Mouse (Mus musculus) mesoderm, embryonic 11.5 days (tissue): ENCODE measurements at regions not wholly inside any gene's neighbourhood (a gene's known extent, or its start where the extent isn't known, plus 50 kb on each side); places are given as distances from the start of the nearest gene placed in this dataset.

Experiments
- DNase-seq: peaks from one replicate; pipeline ENCODE4 v3.0.0-alpha.2; 2012; ENCODE audit warnings: low read depth, low spot score

- no peak for DNase-seq
These were observed 209.1 kb downstream of the Bcl2l11 start for GRCm38 (mm10) chr2:128334757-128335500.

DNA sequence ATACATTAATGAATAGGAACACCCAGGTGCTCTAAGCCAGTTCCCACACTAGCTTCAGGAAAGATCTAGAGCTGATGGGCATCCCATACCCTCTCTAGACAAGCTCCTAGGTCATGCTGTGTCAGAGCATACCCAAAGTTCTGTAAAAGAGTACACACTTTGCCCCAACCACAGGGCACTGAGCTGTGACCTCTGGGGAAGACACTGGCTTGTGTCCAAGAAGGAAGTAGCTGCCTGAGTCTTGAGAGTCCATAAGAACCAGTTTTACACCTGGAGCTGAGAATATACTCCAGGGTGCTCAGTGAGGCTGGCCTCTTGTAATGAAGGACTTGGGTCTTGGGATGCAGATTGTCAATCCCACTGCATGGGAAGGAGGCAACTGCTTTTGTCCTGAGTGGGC, 211.4 kb downstream of the Bcl2l11 start:
- no peak for DNase-seq

DNA sequence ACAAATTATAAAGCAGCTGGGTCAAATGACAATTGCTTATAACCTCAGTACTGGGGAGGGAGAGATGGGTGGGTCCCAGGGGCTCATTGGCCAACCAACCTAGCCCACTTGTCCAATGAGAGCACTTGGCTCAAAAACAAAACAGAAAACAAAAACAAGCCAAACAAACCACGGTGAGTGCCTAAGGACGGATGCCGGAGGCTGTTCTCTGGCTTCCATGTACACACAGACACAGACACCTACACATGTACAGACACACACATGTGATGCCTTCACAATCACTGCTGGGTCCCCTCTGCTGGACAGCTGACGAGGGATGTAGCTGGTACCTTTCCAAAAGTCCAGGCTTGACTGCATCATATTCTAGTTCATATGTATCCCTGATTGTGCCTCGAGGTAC, 212.0 kb downstream of the Bcl2l11 start:
- no peak for DNase-seq

DNA sequence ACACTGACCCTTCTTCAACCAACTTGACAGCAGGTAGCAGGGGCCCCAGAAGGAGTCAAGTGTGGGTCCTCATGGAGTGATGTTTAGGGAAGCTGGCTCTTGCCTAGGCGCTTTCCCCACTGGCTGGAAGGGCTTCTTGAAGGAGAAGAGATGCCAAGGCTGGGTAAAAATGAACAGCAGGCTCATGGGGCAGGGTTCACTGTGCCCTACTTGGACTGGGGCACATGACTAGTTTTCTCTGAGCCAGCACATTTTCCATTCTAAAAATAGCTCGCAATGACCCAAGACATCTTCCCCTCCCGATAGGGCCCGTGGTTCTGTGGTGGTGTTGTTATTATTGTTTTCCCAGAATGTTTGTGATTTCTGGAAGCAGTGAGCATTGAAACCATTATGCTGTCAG, 212.6 kb downstream of the Bcl2l11 start:
- DNase-seq = no peak

DNA sequence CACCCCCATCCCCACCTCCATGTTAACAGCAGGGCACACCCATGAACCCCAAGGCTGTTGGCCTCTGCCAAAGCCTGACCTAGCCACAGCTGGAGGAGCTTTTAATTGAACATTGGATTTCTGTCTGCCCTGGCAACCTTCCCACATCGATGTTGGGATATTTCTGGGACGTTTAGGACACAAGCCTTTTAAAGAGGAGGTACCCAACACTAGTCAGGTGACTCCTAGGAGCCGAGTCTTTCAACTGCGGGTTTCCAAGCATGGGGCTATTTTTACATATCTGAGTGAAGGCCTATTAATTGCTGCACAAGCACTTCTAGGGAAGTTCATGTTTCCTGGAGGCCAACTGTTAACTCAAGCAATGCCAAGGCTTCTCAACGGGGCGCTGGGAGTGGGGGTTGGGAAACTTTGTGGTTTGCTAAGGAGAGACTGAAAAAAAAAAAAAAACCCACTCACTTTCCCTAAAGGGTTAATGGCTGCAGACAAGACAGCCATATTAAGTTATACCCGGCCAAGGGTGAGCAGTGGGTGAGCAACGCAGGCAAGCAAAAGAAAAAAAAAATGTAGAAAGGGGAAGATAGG, 213.3 kb downstream of the Bcl2l11 start:
- DNase-seq = peak; percentile 54

- DNase-seq = peak; percentile 49
These were observed 214.0 kb downstream of the Bcl2l11 start for GRCm38 (mm10) chr2:128339643-128340487.

- DNase-seq = no peak
These were observed 214.9 kb downstream of the Bcl2l11 start for GRCm38 (mm10) chr2:128340631-128341240.

GRCm38 (mm10) chr2:128342212-128342611, 216.4 kb downstream of the Bcl2l11 start:
- DNase-seq = no peak

- DNase-seq = no peak
These were observed 219.7 kb downstream of the Bcl2l11 start for GRCm38 (mm10) chr2:128345557-128345956.

DNA sequence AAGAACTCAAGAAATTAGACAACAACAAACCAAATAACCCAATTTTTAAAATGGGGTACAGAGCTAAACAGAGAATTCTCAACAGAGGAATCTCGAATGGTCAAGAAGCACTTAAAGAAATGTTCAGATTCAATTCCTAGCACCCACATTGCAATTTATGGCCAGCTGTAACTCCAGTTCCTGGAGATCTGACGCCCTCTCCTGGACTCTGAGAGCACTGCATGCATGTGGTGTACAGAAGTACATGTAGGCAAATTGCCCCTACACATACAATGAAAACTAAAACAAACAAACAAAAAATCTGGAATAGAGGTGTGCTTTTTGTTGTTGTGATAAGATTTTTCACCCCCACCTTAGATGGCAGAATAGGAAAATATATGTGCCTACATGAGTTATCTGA, 222.7 kb downstream of the Bcl2l11 start:
- no peak for DNase-seq

GRCm38 (mm10) chr2:128351405-128351804, 225.6 kb downstream of the Bcl2l11 start:
- DNase-seq = no peak

DNA sequence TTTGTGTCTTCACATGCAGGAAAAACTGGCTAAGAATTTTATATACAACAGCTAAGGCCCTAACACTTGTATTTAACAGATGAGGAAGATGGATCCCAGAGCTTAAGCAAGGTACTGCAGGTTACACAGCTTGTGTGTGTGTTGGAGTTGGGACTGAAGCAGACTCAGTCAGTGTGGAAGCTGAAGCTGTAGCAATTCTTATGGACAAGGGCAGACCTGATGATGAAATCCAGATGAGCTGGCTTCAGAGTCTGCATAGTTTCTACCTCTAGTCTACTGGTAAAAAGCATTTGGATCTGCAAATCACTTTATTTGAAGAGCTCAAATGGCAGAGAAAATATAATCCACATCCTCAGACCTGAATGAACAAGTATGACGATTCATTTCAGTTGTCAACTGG, 226.7 kb downstream of the Bcl2l11 start:
- no peak for DNase-seq

DNA sequence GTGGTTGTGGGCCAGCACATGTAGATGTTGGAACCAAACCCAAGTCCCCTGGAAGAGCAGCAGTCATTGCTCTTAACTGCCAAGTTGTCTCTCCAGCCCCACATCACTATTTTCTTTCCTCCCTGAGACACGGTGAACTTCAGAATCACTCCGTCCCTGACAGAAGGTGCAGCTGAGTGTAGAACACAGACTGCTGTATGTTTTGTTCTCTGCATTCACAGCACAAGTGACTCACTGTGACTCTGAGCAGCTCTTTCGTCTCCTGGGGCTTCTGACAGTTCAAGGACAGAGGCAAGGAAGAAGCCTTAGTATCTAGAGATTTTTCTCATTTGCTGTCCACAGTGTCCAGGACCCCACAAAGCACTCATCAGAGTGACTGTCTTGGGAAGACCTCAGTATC, 227.6 kb downstream of the Bcl2l11 start:
- no peak for DNase-seq

DNA sequence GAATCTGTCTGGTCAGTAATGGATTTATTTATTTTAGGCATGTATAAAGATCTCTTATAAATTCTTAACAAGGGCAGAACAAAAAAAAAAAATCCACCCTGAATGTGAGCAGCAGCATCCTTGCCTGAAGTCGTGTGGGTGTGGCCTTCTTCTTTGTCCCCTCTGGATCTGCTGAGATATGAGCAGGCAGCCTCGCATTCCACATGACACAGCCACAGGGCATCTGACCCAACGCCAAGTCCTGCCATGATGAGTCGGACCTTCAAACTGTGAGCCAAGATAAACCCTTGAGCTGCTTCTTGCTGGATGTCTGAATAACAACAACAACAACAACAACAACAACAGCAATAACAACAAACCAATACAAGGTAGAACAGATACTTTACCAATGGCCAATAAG, 230.5 kb downstream of the Bcl2l11 start:
- DNase-seq = no peak

DNA sequence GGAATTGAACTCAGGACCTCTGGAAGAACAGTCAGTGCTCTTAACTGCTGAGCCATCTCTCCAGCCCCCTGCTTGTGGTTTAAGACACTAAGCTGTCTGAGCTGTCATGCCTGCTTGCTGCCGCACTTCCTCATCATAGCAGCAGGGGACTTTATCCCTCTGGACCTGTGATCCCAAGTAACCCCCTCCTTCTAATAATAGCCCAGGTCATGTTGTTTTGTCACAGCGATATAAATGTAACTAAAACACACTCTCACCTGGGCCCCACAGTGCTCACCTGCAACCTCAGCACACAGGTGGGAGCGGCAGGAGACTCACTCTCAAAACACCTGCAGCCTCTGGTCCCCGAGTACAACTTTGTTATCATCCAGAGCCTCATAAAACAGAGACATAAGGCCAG, 231.9 kb upstream of the Spdye4c start:
- DNase-seq = no peak

- no peak for DNase-seq
These were observed 230.5 kb upstream of the Spdye4c start for GRCm38 (mm10) chr2:128360517-128360916.

DNA sequence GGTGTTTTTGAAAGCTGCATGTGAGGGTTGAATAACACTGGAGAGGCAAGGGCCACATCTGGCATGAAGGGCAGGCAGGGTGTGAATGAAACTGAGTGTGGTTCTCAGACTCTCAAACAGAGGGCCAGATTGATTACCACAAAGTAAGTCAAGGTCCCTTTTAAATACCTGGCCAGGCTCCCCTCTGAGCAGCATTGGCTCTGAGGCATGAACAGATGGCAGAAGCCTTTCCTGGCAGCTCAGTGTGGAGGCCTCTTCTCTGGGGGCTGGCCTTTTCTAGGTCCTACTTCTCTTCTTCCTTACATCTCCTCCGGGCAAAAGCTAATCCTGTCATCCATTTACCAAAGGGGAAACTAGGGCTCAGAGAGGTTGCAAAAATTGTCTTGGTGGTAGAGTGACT, 229.6 kb upstream of the Spdye4c start:
- no peak for DNase-seq

- DNase-seq = peak; percentile 58
These were observed 226.8 kb upstream of the Spdye4c start for GRCm38 (mm10) chr2:128364161-128364560.

DNA sequence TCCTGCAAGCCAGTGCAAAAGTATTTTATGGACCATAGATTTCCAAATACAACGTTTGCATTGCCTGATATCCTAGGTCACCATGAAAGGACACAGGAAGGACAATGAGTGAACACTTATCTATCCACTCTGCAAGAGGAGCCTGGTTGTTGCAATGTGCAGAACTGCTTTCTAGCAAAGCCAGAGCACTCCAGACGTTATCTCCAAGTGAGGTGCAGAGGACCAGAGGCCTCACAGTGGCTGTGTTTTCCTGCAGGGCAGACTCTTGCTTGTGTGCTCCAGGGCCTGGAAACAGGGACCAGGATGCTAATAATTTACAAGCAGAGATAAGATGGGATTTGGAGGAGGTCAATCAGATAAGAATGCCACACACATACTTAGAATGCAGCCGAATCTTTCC, 226.0 kb upstream of the Spdye4c start:
- DNase-seq = no peak

DNA sequence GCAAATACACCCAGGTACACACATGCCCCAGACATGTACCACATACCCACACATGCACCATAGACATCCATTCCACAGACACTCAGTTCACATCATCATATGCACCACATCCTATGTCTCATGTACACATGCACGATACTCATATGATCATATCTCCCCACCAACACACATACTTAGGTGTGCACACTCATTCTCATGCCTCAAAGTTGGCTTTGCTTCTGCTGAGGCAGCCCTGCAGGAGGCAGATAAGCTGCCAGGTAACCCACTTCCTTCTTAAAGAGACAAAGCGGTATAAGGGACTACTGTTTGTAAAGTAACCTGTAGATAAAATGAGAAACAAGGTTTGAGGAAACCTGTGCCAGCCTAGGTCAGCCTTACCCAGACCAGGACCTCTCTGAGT, 225.2 kb upstream of the Spdye4c start:
- DNase-seq = no peak

GRCm38 (mm10) chr2:128367266-128368150, 223.5 kb upstream of the Spdye4c start:
- DNase-seq = no peak
